Mouse (Mus musculus): ENCODE results near the gene Pthlh. TPM values are rescaled to one million over a fixed set of nuclear protein-coding genes. Genes with fewer than 3 reads are reported as not detected.

Gene Pthlh
- total RNA-seq, 4 experiments from 2014 or later, result 0.94 to 1.7 (median 1.4) TPM

Other genes with a start within 250 kb of the Pthlh start
- 1 to 10 TPM in 2 of 4 experiments, under 1 TPM in 2; 0.92 to 1.5 (median 1.2) TPM for gene Rep15, start 231.6 kb downstream of the Pthlh start, total RNA-seq (2022)
- 100 to 1,000 TPM; 166 to 193 (median 175) TPM for gene Mrps35, start 221.4 kb downstream of the Pthlh start, total RNA-seq (2022)
- not detected for gene Mansc4, start 177.2 kb downstream of the Pthlh start, total RNA-seq (2022)
- gene Klhl42, start 172.8 kb downstream of the Pthlh start, total RNA-seq (2022), result 1 to 10 TPM; 4.4 to 5.1 (median 4.9) TPM
- gene Ccdc91, start 211.6 kb upstream of the Pthlh start, total RNA-seq (2022), result 10 to 100 TPM; 24.7 to 33.1 (median 28.4) TPM